Mouse (Mus musculus) kidney, postnatal 10 days (tissue): ENCODE results near the gene Tiparp.
A peak's percentile ranks its signal among the peaks of the same experiment; 100 is the strongest.

Experiments
- DNase-seq: peaks from one replicate; pipeline ENCODE4 v3.0.0; 2021; ENCODE audit warnings: mixed read lengths

The Tiparp gene

DNA sequence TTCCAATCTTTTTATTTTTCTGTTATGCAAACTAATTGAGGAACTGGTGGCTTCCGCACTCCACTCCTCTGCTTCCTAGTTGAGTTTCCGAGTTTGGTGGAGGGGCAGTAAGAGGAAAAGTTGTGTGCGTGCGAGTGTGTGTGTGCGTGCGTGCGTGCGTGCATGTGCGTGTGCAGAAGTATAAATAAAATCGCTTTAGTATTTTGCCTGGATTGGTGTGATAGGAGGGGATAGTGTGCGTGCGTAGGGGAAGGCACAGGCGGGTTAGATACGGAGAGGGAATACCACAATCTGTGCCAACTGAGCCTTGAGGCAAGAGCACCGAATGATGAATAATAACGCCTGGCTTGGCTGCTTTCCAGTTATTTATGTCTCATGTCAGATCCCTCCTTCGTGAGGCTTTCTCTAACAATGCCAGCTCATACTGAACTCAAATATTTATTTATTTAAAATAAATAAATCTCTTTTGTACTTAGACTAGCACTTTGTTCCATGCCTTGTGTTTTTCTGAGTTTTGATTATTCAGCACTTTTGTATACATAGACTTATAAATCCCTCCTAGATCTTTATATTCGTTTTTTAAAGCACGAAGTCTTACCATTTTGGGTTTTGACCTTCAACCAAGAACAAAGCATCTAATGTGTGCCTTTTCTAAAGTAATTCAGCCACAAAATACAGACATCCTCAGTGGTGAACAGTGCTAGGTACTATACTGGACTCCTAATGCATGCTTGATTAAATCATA lies 1.4 kb downstream of the Tiparp start:
- peak; percentile 45 for DNase-seq

DNA sequence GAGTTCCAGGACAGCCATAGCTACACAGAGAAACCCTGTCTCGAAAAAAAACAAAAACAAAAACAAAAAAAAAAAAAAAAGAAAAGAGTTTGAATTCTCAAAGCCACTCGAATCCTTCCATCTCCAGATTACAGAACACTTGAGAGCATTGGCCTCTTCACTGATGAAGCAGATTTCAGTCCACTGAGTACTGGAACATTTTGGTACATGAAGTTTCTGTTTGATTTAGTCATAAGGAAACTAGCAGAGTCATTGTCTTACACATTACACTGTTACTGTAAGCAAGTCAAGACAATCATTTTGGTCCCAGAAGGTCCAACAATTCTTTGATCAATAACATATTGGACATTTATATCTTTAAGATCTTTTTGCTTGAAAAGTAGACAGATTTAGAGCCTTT lies 4.8 kb downstream of the Tiparp start:
- no peak for DNase-seq

- DNase-seq = no peak
Measured at GRCm38 (mm10) chr3:65533598-65533997, 5.4 kb downstream of the Tiparp start.

- no peak for DNase-seq
Measured at GRCm38 (mm10) chr3:65534488-65534887, 6.3 kb downstream of the Tiparp start.

DNA sequence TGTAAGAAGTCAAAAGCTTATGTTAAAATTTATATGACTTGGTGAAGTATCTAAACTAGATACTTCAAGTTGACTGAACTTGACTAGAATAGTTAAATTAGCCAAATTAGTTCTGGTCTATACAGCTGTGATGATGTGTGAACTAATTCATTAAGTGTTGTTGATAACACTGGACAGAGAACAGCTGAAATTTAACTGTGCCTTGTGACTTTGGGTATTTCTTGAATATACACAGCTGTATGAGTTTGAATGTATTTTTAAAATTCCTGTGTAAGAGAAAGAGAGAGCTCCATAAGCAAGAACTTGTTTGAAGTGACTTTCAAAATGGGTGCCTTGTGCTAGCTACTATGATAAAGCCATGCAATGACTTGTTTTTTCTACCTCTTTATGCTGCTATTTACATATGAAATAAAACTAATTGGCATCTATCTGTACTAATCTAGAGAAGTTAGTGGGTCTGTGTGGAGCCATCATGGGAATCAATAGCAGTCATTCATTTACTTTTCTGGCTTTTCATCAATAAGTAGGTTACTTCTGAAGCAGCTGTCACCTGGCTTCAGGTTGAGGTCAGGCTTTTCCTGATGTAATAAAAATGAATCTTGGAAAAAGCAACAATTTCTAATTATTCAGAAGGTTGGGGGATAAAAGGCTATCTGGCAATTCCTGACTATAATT lies 7.0 kb downstream of the Tiparp start:
- DNase-seq = no peak

DNA sequence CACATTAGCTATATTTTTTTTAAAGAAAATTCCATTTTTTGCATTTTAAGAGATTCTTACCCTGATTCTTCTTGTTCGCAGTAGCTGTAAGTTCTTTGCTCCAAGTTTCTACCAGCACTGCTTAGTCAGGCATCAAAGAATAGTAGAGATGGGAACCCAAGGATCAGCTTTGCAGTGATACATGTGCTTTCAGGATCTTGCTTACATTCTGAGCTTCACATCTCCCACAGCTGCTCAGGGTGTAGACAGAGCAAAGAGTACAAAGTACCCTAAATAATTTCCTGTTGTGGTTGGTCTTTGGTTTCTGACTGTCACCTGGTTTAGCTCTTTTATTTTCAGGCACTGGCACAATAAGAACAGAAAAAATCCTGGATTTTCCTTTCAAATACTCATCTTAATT lies 9.1 kb downstream of the Tiparp start:
- DNase-seq = no peak

- DNase-seq = no peak
Measured at GRCm38 (mm10) chr3:65540906-65541551, 12.8 kb downstream of the Tiparp start.

GRCm38 (mm10) chr3:65541552-65541935 lies 13.3 kb downstream of the Tiparp start:
- DNase-seq = no peak

DNA sequence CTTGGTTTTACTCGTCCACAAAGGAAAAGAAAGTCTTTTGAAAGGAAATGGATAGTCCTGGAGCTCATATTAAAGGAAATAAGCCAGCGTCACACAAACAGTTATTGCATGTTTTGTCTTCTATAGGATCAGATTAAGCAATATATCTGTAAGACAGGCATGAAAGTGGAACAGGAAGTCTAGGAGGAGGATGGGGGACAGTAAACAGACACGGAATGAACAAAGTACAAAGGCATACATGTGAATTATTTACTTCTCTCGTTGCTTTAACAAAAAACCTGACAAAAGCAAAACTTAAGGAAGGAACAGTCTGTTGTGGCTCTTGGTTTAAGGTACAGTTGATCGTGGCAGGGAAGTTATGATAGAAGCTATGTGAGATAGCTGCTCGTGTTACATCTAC lies 21.6 kb downstream of the Tiparp start:
- no peak for DNase-seq

GRCm38 (mm10) chr3:65551065-65551464 lies 22.9 kb downstream of the Tiparp start:
- DNase-seq = no peak

- no peak for DNase-seq
Measured at GRCm38 (mm10) chr3:65554633-65555032, 26.4 kb downstream of the Tiparp start.

GRCm38 (mm10) chr3:65558679-65559078 lies 30.5 kb downstream of the Tiparp start:
- DNase-seq = no peak

DNA sequence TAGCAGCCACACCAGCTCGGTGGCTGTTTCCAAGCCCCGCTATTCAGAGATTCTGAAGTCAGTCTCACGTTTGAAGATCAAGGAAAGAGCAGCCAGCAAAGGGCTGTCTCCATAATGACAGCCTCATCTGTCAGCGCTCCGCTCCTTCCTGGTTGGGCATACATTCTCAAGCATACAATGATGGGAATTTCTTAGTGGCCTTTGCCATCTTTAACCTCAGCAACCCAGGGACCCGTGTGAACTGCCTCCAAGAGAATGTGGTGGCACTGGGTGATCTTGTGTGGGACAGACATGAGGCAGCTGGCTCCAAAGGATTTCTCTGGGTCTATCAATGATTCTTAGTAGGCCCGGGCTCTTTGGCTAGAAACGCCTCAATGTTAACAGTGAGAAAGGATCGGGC lies 34.0 kb downstream of the Tiparp start:
- no peak for DNase-seq

DNA sequence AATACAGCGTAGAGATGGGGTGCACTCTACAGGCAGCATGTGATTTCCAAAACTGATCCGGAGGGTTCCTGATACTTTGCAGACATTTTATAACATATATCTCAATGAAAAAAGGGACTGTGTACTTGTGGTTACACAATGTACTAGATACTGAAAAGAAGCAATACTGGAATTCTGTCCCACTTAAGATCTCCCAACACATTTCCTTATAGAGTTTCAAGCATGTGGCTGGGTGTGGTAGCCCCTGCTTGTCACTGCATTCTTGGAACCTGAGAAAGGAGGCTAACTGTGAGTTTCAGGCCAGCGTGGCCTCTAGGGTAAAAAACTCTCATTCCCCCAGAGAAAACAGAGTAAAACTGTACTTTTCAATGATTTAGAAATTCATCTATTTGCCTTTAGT lies 34.5 kb downstream of the Tiparp start:
- DNase-seq = no peak

DNA sequence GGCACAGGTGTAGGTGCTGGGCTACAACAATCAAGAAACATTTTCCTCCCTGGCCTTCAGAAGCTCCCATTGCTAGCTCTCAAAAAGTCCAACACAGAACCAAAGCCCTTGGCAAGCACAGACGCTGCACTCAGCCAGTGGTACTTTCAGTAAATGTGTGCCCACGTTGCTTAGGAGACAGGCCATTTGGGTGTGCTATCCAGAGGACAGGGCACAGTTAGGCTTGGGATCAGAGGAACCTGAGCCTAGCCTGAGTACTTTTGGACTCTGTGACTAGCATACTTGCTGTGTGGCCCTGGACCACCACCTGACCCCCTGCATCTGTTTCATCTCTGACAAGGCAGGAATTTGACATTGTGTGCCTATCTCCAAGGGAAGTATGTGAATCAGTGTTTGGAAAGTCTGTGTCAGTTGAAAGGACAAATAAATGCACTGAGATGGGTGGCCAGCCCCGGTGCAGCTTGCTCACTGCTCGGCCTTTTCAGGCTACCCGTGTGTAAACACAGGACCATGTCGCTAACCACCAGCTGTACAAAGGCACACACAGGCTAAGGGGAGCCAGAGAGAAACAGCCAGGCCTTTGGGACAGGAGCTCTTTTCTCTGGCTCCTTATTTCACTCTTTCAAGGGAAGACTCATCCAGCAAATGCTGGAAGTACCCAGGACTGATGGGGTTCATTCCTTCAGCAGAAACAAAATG lies 35.9 kb downstream of the Tiparp start:
- no peak for DNase-seq

GRCm38 (mm10) chr3:65565632-65566300 lies 37.6 kb downstream of the Tiparp start:
- DNase-seq = peak; percentile 23

DNA sequence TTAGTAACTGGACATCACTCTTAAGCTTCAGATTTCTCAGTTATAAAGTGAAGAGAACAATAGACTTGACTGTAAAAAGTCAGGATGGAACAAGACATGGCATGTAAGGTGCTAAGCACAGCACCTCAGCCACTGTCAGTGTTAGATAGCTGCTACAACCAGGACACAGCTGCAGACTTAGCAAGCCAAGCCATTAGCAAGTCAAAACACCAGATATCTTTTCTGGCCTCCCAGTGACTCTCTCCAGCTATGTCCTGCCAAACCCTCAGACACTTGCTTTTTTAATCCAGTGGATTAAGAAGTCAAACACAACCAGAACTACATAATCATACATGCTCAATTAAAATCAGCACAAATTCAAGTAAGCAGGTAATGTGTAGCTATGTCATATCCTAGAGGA lies 41.7 kb downstream of the Tiparp start:
- no peak for DNase-seq

DNA sequence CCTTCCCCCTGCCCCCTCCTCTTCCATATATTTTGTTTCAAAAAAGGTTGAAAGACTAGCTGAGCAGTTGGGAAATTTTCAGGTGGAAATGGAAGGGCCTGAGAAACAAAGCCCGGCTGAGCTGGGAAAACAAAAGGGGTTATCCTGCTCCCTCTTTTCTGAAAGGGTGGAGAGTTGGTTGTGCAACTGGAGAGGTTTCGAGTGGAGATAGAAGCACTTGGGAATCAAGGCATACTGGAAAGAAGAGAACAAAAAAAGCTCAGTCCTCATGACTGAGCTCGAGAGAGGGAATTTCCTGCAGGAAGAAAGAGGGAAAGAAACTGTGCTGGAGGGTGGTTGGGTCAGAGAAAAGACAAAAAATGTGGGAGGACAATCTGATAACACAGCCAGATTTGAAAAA lies 45.3 kb downstream of the Tiparp start:
- DNase-seq = no peak

- no peak for DNase-seq
Measured at GRCm38 (mm10) chr3:65577602-65578001, 49.4 kb downstream of the Tiparp start.

GRCm38 (mm10) chr3:65579260-65579921 lies 51.2 kb downstream of the Tiparp start:
- DNase-seq = no peak

- no peak for DNase-seq
Measured at GRCm38 (mm10) chr3:65581596-65581995, 53.4 kb downstream of the Tiparp start.

- no peak for DNase-seq
Measured at GRCm38 (mm10) chr3:65584329-65584728, 56.1 kb downstream of the Tiparp start.
